Mouse (Mus musculus) retina, postnatal 7 days (tissue): ENCODE data around the gene Zbtb38.
A peak's percentile ranks its signal among the peaks of the same experiment; 100 is the strongest.

Experiments used
- DNase-seq: peaks from one replicate; pipeline ENCODE4 v3.0.0-alpha.2; 2012; ENCODE audit warnings: low read depth, low spot score

The Zbtb38 gene

DNA sequence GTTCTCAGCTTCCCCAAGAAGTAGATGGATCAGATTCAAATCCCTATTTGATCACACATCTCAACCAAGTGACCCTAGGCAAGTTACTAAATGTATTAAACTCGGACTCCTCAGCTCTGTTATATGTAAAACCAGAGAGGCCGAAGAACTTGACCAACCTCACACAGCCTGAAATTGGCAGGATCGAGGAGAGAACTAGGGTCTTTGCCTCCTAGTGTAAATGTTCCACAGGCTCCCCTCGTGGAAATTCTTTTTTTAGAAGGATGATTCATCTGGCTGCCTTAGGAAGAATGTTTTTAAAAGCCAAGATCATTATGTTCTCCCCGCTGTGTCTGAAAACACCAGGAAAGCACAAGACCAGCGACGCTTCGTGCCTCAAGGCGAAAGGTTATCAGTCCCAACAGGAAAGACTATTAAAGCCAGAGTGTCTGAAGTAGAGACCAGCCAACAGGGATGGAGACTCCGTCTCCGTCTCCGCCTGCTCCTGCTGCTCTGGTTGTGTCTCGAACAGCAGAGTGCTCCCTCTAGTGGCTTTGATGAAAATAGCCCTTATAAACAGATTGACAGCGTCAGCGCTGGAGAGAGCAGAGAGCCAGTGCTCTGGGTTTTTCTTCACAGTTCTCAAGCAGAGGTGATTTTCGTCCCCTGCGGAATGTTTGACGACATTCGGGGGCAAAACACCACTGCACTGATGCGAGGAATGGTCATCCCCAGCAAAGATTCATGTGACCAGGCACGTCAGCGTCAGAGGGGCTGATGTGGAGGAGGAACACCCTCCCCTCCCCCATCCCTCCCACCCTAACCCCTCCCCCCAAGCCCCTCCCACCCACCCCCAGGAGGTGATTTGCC lies 6.3 kb upstream of the Zbtb38 start:
- DNase-seq, result peak; percentile 81

DNA sequence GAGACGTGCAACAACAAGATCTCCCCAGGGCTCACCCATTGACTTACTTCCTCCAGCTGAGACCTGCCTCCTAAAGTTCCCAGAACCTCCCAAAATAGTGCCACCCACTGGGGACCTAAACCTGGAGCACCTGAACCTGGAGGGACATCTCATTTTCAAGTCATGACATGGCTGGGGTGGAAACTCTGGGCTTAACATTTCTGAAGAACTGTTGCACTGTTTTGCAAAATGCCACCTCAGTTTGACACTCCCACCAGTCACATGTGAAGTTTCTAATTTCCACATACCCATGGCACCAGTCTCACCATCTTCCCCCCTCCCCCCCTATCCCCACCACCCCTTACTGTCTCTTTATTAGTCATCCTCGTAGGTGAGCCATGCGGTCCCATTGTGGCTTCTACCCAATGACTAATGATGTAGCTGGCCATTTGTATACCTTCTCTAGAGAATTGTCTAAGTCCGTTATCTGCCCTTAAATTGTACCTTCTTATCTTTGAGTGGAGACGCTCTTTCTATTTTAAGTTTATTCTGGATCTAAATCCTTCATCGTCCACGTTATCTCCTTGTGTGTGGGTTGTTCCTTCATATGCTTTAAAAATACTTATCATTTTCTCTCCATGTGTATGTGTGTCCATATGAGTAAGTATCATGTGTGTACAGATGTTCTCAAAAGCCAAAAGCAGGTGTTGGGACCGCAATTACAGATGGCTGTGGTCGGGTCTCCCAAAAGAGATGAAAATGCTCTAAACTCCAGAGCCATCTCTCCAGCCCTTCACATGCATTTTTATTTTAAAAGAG lies 4.2 kb upstream of the Zbtb38 start:
- DNase-seq, result no peak

DNA sequence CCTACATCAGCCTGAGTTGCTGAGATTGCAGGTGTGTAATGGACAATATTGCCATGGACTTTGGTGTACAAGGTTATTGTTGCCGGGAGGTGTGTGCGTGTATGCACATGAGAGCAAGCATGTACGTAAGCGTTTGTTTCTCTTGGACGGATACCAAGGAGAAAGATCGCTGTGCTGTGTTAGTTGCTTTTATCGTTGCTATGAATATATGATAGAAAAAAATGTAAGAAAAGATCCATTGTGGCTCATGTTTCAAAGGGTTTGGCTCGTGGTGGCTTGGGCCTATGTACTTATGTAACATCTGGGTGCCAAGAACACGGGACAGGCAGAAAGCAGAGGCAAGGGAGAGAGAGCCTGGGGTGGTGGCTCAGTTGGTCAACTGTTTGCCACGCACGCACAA lies 3.1 kb upstream of the Zbtb38 start:
- no peak for DNase-seq

DNA sequence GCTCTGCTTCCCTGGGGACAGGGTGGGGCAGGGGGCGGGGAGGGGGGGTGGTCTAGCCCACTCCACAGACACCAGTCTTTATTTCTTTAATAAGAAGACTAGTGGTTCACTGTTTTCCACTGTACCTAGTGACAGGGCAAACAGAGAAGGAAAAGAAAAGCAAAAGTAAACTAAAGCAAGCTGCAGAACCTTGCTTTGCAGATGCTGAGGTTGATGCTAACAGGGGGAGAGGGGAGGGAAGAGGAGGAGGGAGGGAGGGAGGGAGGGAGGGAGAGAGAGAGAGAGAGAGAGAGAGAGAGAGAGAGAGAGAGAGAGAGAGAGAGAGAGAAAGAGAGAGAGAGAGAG lies 2.0 kb upstream of the Zbtb38 start:
- no peak for DNase-seq

DNA sequence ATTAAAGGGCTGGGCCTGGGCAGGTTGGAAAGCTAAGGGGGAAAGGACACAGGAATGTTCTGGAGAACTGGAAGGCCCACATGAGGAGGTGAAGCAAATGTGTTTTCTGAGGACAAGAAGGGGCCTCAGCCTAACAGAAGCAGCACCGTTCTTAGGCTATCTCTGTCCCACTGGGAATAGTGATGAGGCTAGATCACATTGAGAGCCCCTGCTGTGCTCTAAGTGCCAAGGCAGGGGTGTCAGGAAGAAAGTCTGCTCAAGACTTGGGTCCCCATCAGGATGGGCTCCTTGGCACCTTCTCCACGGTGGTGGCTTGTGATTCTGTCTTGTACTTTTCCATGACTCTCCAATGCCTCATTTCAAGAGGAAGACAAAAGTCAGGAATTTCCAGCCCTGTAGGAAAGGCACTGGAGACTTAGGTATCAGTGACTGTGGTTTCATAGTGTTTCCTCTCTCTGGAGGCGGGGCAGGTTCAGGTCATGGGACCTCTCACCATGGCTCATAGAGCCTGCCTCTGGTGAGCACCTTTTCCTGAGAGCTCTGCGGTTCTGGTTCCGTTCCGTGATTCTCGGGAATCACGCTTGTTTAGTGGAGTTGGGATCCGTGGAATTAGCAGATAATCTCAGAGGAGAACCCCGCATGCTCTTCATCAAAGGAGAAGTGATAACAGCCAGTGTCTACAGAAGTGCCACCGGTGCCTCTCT lies 1.4 kb upstream of the Zbtb38 start:
- DNase-seq, result no peak

DNA sequence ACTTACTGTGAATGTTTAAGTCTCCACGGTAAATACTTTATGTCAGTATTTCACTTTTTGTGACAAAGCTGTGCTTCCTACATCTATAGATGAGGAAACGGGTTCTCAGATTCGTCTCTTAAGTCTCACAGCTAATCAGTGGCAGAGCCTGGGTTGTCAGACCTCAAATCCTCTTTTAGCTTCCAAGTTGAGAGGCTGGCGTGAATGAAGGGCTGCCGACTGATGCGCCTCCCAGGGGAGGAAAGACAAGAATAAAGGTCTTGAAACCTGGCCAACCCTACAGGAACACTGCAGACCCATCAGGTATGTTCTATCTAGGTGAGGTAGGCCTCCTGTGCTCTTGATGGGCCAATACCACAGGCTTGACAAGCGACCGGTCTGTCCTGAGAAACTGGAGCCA lies 761 bp upstream of the Zbtb38 start:
- no peak for DNase-seq

DNA sequence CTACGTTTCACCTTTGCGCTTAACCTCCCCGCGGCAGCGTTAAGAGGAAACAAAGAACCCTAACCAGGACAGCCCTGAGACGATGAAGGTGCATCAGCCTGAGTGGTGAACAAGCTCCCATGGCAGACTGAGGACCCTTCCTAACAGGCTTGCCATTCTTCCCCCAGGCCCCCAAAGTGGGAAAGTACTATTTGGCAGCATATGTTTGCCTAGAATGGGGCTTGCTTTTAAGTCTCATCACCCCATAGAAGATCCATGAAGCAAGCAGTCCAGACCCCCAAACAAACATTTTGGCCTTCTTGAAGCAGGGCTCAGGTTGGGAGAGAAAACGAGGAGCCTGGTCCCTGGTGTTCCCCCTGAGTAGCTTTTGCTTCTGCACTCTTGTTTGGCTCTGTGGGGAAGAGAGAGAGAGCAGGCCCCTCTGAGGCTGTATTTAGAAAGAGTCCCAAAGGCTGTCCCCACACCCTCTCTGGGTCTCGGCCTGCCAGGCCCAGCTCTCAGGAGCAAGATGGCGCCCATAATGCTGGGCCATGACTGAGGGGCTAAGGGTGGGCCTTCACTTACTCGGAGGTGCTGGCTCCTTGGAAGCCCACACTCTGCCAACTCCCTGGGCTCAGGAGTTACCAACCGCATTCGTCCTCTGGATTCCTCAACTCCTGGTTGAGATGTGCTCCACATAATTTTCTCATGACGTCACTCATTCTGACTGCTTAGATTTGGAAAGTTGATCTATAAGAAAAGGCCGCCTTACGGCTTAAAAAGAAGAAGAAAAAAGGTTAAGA lies 619 bp downstream of the Zbtb38 start:
- no peak for DNase-seq

DNA sequence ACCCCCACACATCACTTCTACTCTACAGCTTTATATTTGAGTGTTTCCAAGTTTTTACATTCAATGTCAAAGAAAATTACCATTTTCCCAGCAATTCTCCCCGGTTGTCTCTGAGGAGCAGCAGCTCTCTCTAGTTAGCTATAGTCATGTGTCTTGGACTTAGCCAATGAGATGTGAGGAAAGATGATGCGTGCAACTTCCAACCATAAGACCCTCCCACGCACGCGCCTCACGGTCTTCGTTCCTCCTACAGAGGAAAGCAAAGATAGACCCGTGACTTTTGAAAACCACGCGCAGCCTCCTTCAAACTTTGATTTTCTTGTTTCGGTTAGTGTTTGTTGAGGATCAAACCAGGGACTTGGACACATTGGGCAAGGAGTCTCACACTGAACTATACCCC lies 2.0 kb downstream of the Zbtb38 start:
- DNase-seq, result no peak

DNA sequence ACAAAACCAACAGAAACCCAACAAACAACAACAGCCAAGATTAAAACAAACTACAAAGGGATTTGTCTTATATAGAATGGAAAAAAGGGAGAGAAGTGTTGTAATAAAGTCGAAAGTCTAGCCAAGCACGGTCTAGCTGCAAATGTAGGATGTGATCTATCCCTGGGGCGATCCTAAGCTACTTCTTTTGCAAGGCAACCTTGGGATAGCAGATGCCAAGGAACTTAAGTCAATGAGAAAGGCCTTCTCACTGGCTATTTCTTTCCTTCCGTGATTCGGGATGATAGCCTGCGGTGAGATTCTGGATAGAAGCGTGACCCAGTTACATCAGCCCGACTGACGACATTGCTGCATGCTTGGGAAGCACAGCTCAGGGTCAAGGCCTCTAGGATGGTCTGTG lies 6.1 kb downstream of the Zbtb38 start:
- DNase-seq, result no peak

DNA sequence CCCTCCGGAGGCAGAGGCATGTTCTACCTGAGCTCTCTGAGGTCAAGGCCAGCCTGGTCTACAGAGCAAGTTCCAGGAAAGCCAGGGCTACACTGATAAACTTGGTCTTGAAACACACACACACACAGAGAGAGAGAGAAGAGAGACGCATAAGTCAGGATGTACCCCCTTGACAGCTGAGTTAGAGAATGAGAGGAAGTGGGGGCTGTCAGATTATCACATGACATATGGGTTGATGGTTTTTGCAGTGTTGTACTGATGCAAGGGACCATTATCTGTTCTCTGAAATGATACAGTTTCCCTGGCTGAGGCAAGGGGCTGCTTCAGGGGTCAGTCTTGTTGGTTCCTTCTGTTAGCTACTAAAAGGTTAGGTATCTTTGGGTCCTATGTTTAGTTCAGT lies 7.7 kb downstream of the Zbtb38 start:
- no peak for DNase-seq

DNA sequence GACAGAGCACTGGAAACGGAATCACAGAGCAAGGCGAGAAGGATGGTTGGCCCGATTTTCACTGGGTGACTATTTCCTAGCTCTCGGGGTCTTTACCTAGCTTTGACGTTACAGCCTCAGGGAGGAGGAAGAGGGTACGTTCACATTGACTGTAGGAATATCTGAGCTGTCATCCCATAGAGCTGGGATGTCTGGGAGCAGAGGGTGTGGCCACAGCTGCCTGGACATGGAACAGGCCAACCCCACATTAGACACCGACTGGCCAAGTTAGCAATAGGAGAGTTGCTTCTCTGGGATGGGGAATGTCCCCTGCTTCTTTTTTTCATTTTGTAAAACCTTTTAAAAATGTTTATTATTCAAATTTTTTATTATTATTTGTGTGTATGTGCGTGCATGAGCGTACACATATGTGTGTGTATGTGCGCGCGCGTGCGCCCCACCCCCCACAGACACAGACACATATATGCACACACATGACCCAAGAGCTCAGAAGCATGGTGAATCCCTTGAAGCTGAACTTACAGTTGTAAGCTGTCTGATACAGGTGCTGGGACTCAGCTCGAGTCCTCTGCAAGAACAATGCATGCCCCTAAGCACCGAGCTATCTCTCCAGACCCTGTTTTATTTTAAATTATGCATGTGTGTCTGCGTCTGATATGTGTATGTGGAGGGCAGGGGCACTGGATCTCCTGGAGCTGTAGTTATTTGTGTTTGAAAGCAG lies 11.1 kb downstream of the Zbtb38 start:
- DNase-seq, result no peak

DNA sequence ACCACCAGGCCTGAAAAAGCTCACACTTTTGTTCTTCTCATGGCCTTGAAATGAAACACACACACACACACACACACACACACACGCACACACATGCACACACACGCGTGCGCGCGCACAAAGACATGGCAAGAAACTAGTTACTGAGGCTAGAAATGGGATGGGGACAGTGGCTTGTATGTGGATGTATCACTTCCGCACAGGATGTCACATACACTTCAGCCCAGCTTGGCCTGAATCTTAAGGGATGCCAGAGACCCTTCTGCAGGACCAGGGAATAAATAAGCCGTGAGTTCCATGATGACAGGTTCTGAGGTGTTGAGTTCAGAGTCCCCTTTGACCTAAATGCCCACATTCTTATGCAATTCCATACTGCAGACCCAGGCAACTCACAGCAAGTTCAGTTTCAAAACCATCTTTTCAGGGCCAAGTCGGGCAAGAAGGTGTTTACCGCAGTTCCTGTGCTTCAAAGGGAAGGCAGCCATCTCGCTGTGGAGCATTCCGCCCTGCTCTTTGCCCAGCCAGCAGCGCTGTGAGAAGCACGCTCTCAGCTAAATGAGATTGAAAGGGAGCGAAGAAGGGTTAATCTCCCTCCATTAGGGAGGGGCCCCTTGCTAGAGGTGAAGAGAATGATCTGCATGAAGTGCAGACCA lies 11.8 kb downstream of the Zbtb38 start:
- DNase-seq, result no peak

DNA sequence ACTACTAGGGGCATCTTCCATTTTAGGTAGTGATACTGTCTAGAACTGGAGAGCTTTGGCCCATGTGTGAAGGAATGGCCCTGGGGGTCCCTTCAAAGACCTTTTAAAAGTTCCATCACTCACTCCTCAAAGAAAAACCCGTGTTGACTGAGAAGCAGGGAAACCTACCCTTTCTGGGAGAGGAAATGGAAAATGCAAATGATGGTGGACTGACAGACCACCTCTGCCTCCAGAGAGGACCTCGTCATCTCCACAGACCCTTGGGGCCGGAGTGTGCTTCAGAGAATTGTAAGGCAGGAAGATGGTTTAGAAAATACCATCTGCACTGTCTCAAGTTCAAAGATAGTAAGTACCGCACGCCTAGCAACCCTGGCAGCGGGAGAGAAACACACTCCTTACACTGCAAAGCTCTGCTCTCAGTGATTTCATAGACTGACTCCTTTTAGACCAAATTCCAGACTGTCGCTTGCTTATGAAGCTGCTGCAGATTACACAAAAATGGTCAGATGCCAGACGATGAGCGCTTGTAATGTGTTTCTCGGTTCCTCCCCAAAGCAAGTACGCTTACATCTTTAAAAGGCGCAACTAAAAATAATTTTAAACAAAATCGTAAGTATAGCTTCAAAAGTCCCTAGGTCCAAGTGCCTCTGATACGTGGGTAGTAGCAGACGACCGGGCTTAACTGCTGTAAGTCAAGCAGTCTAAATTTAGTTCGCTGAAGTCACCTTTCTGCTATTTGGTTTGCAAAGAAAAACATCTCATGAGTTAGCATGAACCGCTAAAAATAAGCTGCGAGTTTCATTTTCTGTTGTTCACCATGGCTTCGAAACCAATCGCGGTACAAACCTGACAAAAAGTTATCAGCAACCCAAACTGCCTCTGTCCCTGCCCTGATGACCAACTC lies 12.6 kb downstream of the Zbtb38 start:
- DNase-seq, result no peak

DNA sequence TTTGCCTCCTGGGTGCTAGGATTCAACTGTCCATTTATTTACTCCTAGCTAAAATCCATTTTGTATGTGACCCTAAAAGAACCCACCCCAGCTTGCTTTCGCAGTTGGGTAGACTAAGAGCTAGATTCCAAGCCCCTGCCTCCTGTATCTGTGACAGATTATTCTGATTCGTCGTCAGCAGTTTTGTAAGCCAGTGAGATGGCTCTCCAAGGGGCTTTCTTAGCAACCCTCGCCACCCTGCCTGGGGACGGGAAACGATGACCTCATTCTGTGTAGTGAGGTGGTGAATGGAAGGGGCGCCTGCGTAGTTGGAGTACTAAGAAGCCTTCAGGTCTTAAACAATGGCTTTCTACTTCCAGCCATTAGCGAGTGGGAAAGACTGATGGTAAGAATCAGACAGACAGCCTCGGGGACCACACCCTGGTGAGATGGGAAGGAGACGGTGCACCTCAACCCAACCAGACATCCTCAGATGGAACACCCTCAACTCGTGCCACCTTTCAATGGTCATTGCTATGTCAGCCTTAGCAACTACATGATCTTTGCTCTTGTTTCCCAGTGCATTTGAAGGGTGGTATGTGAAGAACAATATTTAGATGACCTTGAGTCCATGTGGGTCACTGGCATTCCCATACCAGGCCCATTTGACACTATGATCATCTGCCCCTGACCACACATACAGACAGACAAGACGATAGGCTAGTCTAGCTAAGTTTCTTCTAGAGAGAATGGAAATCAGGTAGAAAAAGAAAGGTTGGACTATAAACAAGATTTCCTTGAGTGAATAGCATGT lies 13.9 kb downstream of the Zbtb38 start:
- DNase-seq, result no peak

DNA sequence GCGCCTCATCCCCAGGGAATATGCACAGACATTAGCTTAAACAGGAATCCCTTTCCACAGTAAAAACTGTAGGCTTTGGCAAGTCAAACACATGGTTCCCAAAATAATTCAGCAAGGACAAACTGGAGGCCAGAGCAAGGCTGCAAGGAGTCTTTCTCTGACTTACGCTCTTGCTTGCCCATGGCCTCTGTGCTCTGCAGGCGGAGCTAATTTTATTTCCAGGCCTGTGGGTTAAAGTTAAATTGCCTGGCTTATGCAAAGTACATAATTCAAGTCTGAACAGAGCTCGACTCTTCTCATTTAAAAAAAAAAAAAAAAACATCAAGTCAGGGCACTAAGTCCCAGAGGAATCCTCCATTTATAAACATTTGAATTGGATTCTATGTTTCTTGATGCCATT lies 16.7 kb downstream of the Zbtb38 start:
- no peak for DNase-seq

DNA sequence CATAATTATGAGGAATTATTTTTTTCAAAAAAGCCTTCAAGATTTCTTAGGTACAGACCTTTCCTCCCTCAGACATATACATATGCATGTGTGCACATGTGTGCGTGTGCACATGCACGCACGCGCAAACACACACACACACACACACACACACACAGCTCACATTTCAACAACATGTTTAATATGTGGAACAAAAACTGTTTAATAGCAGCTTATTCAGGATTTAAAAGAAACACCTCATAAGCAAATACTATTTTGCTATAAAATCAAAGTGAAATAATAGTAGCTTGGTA lies 19.3 kb downstream of the Zbtb38 start:
- DNase-seq, result no peak

DNA sequence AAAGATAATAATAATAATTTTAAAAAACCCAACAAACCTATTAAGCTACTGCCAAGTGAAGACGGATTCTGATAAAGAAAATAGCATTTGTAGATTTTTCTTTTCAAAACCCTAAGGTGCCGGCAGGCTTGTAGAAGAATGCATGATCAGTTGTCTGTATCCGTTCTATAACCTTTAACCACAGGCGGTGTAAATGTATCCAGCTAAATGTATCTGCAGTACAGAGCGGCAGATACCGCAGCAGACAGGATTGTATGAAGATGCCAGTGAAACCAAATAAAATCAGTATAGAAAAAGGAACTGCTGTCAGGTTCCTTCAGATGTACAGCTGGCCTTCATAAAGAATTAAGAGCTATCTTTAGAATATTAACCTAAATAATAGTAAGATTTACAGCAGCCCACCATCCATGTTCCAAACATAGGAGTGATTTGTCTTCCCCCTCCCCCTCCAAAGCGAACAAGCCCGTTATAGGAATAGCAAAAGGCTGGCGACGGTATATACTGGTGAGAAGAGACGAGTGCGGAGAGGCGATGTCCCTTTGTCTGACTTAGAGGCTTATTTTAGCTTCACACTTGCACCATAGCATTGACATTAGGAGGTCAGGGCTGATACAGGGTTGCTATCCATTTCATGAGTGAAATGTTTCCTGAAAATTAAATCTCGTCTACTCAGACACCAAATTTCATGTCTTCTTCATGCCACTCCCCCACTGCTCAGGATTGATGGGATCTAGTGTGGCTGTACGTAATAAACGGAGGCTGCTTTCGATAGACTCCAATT lies 19.8 kb downstream of the Zbtb38 start:
- DNase-seq, result no peak

DNA sequence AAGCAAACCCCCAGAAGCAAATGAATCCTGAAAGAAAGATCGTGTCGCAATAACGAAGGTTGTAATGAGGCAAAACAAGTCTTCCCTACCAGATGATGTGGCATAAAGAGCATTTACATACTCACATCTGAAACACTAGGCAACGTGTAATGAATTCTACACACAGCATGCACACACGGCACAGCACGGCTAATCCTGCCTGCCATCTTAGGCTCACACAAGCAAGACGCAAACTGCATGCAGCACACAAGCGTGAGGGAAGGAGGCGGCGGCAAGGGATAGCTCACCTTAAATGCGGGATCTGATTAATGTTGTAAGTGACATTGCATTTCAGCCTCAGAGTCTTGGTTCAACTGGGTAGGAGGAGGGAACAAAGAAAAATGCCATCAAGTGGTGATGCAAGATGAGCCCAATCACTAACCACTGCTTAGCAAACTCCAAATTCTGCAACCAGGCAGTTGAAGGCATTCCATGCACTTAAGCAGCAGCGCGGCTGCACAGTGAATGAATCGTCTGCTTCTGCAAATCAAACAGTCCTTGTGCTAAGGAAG lies 20.6 kb downstream of the Zbtb38 start:
- no peak for DNase-seq
